Mouse (Mus musculus): ENCODE results near the gene Slc15a4. TPM values are rescaled to one million over a fixed set of nuclear protein-coding genes. Genes with fewer than 3 reads are reported as not detected.

Slc15a4 gene
- total RNA-seq, 2 experiments from 2014 or later, result 16.5 to 17.4 TPM

Other genes with a start within 250 kb of the Slc15a4 start
- gene Glt1d1, start 635 bp downstream of the Slc15a4 start, total RNA-seq (2021), result not detected

All from heart, adult 18-20 months (tissue).